Mouse (Mus musculus): ENCODE results near the gene Zfp219. TPM values are rescaled to one million over a fixed set of nuclear protein-coding genes. Genes with fewer than 3 reads are reported as not detected.
A peak's percentile ranks its signal among the peaks of the same experiment; 100 is the strongest.

Zfp219 gene
- polyA plus RNA-seq, 1 experiment from 2014 or later, result 58.6 TPM

DNA sequence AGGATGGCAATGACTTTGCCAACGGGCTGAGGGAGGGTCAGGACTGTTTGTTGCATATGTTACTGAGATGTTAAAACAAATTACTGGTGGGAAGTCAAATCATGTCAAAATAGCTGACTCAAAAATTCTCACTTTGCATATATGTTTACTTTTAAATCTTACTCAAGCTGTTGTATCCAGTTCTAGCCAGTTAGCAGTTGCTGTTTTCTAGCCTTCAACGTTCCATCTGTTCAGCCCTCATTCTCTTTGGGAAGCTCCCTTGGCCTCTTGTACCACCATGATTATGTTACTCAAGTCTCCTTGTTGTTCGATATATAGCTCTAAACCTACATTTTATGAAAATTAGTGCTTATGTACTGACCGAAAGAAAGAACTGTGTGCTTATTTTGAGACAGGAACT lies 5.8 kb upstream of the Zfp219 start:
- no peaks in the 10 kb centered on the region for H3K27me3 ChIP-seq
- no peaks in the 10 kb centered on the region for H3K9me3 ChIP-seq (replicated peaks)
- H3K36me3 ChIP-seq (ENCODE audit: poor library complexity, severe bottlenecking), result no peaks in the 10 kb centered on the region
- peaks cover 18% of the 10 kb centered on the region for H3K4me1 ChIP-seq
- H3K27ac ChIP-seq, result no peak overlapping the region
- H3K4me2 ChIP-seq, result no peak overlapping the region
- no peak for ATAC-seq
- 87% methylated on average over 4 of the region's 4 CpGs for WGBS
- H3K4me3 ChIP-seq, result no peak overlapping the region
- no peak overlapping the region for H3K9ac ChIP-seq

DNA sequence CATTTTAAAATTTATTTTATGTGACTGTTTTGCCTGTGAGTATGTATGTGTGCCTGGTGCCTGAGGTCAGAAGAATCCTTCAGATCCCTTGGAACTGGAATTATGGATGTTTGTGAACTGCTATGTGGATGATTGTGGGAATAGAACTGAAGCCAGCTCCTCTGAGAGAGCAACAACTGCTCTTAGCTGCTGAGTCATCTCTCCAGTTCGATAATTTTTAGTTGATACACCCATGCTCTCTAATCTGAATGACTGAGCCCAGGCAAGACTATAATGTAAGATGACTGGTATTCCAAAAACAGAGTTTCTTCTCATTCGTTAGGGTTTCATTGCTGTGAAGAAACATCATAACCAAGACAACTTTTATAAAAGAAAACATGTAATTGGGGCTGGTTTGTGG lies 3.6 kb upstream of the Zfp219 start:
- no peak overlapping the region for H3K9ac ChIP-seq
- ATAC-seq, result no peak

DNA sequence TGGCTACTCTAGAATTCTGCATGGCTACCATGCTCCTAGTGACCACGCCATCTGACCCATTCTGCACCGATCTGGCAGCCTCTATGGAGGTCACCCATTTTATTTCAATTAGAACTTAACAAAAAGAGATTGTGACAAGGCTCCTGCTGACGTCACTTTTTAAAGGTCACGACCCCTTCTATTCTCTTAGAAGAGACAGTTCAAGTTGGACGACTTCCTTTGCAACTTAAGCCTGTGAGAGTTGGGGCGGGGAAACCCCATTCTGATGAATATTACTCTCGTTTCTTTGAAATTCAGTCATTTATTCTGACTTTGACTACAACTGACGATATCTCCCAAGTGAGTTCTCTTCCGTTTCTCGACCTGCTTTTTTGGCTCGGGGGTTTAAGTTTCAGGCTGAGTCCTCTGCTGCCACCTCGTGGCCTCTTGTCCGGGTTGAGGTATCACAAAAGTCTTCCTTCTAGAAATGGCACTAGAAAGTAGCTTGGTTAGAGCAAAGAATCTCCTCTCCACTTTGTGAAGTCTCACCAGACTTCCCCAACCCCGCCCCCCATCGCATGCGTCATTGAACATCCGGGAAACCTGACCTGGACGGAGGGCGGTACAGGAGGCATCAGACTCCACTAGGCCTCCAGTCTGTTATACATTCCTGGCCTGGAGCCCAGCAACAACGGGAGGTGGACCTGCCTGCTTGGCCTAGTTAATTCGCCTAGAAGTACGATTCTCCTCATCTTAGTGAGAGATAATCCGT lies 2.4 kb upstream of the Zfp219 start:
- Histone ChIP-seq H3K4me2 (peak overlapping the region; percentile 48), H3K4me3 (peak overlapping the region; percentile 13), H3K27ac (peak overlapping the region; percentile 75), H3K9ac (peak overlapping the region; percentile 52; the same call in 1 of the 2 replicates), H3K4me1 (peaks cover 39% of the 10 kb centered on the region), H3K9me3 (replicated peaks) (no peaks in the 10 kb centered on the region), H3K27me3 (no peaks in the 10 kb centered on the region), H3K36me3 (ENCODE audit: poor library complexity, severe bottlenecking) (no peaks in the 10 kb centered on the region)
- 3% methylated on average over 23 of the region's 23 CpGs for WGBS
- ATAC-seq, result no peak

More for the DNA sequence above, 3.6 kb upstream of the Zfp219 start:
- Histone ChIP-seq H3K36me3 (ENCODE audit: poor library complexity, severe bottlenecking) (no peaks in the 10 kb centered on the region), H3K27me3 (no peaks in the 10 kb centered on the region), H3K4me2 (no peak overlapping the region), H3K9me3 (replicated peaks) (no peaks in the 10 kb centered on the region), H3K27ac (no peak overlapping the region), H3K4me1 (peaks cover 30% of the 10 kb centered on the region), H3K4me3 (no peak overlapping the region)
- WGBS, result 87% methylated on average over 2 of the region's 2 CpGs

DNA sequence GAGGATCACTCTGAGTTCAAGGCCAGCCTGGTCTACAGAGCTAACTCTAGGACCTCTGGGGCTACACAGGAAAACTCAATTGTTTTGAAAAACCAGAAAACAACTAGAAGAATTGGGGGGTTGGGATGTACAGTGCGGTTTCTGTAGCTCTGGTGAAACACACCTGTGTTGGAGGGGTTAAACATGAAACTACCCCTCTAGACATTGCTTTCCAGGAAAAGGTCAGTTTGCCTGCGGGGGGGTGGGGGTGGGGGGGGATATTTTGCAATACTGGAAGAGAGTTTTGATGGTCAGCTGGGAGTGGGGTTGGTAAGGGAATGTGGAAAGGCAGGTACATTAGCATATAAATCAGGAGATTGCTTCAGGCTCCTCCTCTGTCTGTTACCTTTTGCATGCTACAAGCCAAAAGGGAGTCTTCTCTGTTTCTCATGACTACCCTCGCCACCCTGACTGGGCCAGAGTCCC lies 1.7 kb upstream of the Zfp219 start:
- ATAC-seq, result no peak
- H3K4me3 ChIP-seq, result no peak overlapping the region
- no peaks in the 10 kb centered on the region for H3K36me3 ChIP-seq (ENCODE audit: poor library complexity, severe bottlenecking)
- peaks cover 39% of the 10 kb centered on the region for H3K4me1 ChIP-seq
- no peaks in the 10 kb centered on the region for H3K9me3 ChIP-seq (replicated peaks)
- no peak overlapping the region for H3K9ac ChIP-seq
- H3K27ac ChIP-seq, result no peak overlapping the region
- H3K27me3 ChIP-seq, result no peaks in the 10 kb centered on the region
- H3K4me2 ChIP-seq, result peak overlapping the region; percentile 48
- 66% methylated on average over 3 of the region's 3 CpGs for WGBS

DNA sequence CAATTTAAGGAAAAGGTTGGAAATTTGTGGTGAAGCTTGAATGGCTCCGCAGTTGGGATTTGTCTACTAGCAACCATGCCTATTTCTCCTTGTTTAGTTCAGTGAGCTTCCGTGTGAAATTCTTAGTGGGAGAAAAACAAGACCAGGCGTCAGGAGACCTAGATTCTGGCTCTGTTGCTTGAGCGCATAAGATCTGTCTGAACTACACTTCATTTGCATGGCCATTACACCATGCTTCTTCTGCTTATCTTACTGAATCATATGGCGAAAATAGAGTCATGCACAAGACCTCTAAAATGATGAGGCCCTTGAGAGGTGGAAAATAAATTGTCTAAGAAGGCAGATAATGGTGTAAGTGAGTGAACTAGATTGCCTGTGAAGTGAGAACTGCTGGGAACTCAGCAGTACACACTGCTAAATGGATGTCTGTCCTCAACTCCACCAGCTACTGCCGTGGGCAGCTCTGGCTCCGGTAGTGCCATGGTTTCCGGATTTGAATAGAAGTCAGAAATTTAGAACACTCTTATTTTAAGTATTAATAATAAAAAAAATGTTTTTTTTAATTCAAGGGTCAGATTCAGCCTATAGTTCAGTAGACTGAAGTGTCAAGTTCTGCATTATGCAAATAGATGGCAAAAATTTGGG lies 1.2 kb upstream of the Zfp219 start:
- no peak for ATAC-seq
- H3K4me3 ChIP-seq, result no peak overlapping the region
- H3K9me3 ChIP-seq (replicated peaks), result no peaks in the 10 kb centered on the region
- H3K27ac ChIP-seq, result peak overlapping the region; percentile 99; the same call in 1 of the 2 replicates
- H3K36me3 ChIP-seq (ENCODE audit: poor library complexity, severe bottlenecking), result no peaks in the 10 kb centered on the region
- peak overlapping the region; percentile 9; the same call in 1 of the 2 replicates for H3K9ac ChIP-seq
- H3K4me2 ChIP-seq, result peak overlapping the region; percentile 71
- WGBS, result 90% methylated on average over 8 of the region's 8 CpGs
- H3K27me3 ChIP-seq, result no peaks in the 10 kb centered on the region
- H3K4me1 ChIP-seq, result peaks cover 44% of the 10 kb centered on the region

DNA sequence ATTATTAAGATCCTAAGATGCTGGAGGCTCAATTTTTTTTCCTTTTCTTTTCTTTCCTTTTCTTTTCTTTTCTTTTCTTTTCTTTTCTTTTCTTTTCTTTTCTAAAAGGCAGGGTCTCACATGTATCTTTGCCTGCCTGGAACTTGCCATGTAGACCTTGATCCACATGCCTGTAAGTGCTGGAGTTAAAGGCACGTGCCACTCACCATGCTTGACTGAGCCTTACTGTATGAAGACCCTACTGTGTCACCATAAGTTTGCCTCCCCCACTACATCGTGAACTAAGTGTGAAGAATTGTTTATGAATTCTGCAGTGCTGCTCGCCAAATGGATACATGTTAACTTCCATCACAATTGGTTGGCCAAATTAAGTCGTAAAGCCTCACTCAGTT lies 601 bp upstream of the Zfp219 start:
- WGBS, result 64% methylated on average over 4 of the region's 4 CpGs
- H3K36me3 ChIP-seq (ENCODE audit: poor library complexity, severe bottlenecking), result no peaks in the 10 kb centered on the region
- no peak overlapping the region for H3K4me3 ChIP-seq
- peaks cover 49% of the 10 kb centered on the region for H3K4me1 ChIP-seq
- peak overlapping the region; percentile 71 for H3K4me2 ChIP-seq
- H3K9ac ChIP-seq, result peak overlapping the region; percentile 9; the same call in 1 of the 2 replicates
- no peak for ATAC-seq
- peak overlapping the region; percentile 99; the same call in 1 of the 2 replicates for H3K27ac ChIP-seq
- H3K9me3 ChIP-seq (replicated peaks), result no peaks in the 10 kb centered on the region
- no peaks in the 10 kb centered on the region for H3K27me3 ChIP-seq

DNA sequence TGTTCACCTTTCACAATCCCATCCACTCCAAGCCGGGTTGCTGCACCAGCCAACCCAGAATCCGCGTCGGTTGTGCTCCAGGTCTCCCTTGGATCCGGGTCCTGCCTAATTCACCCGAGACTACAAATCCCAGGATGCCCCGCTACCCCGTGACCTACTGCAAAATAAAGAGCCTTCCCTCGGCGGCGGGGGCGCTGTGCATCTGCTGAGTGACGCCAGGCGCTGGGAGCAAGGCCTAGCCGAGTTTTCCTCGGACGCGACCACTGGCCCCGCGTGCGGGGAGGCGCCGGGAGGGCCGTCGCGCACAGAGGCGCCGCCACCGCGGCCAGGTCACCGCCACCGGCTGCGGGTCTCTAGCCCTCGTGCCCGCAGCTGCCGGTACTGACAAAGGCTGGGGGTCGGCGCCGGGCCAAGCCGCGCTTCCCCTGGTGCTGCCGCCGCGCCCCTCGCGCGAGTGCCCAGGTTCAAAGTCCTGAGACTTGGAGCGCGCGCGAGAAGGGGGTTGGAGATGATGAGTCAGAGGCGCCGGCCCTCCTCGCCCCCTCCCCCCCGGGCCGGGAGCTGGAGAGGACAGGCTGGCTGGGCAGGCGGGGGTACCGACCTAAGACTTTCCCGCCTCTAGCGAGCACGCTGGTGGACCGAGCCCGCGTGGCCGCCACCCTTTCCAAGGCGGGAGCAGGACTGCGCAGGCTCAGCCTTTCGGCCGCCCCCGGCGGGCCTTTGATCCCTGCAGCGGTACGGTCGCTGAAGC lies 768 bp downstream of the Zfp219 start:
- no peaks in the 10 kb centered on the region for H3K36me3 ChIP-seq (ENCODE audit: poor library complexity, severe bottlenecking)
- H3K4me1 ChIP-seq, result peaks cover 61% of the 10 kb centered on the region
- H3K27ac ChIP-seq, result peak overlapping the region; percentile 99
- peak overlapping the region; percentile 71 for H3K4me2 ChIP-seq
- no peaks in the 10 kb centered on the region for H3K27me3 ChIP-seq
- peak overlapping the region; percentile 66 for H3K4me3 ChIP-seq
- no peaks in the 10 kb centered on the region for H3K9me3 ChIP-seq (replicated peaks)
- under 1% methylated on average over 74 of the region's 74 CpGs for WGBS
- peak overlapping the region; percentile 92 for H3K9ac ChIP-seq
- ATAC-seq, result peak; percentile 94

DNA sequence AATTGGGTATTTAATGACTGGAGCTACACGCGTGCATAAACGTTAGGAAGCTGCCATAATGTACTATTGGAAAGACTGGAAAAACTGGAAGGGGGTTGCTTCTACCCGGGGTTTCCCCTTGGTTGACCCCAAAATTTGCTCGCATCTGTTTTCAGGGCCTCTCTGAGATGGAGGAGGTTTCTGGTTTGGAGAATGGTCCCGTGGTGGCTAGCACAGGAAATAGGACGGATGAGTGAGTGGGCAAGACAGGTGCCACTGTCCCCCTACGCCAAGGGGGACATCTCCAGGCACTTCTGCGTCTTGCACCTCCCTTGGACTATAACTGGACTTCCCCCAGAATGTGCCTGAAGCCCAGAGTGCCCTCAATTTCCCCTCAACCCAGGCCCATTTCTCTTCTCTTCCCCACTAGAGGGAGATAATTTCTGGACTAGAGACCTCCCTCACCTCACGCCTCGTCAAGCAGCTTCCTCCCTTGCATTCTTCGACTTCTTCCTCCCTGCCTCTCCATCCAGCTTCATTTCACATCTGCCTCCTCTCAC lies 1.4 kb downstream of the Zfp219 start:
- H3K27ac ChIP-seq, result peak overlapping the region; percentile 99
- H3K9ac ChIP-seq, result peak overlapping the region; percentile 92
- H3K4me2 ChIP-seq, result peak overlapping the region; percentile 71
- peak overlapping the region; percentile 66 for H3K4me3 ChIP-seq
- H3K36me3 ChIP-seq (ENCODE audit: poor library complexity, severe bottlenecking), result no peaks in the 10 kb centered on the region
- WGBS, result 30% methylated on average over 12 of the region's 12 CpGs
- ATAC-seq, result no peak; the same call in 1 of the 2 replicates
- H3K9me3 ChIP-seq (replicated peaks), result no peaks in the 10 kb centered on the region
- no peaks in the 10 kb centered on the region for H3K27me3 ChIP-seq
- H3K4me1 ChIP-seq, result peaks cover 61% of the 10 kb centered on the region

DNA sequence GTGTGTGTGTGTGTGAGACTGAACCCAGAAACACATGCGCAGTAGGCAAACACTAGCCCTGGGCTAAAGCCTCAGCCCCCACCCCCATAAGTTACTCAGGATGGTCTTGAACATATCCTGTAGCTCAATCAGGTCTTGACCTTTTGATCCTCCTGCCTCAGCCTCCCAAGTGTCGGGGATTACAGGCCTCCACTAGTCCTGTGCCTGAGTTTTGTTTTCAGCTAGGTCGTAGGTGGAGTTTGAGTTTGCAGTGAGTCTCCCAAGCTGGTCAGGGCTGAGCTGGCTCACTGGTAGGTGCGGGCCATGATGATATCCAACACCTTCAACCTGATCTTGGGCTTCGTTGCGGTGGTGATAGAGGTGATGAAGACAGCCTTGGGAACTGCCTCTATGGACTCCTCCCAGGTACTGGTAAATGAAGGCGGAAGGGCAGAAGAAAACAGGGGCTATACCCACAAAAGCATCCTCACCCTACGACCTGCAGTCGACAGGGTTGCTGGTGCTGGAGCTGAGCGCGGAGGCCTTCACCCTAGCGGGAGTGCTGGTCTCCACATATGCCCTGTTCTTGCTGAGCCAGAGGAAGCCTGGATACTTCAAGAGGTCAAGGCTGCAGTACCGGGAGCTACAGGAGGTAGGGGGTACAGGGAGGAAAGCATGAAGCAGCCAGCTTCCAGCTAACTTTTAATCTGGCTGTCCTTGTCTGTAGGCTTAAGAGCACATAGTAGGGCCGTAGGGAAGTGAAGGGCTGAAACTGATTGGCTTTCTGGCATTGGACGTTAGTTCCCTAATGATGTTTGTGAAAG lies 2.1 kb downstream of the Zfp219 start:
- WGBS, result 83% methylated on average over 15 of the region's 15 CpGs
- peak overlapping the region; percentile 71 for H3K4me2 ChIP-seq
- peaks cover 59% of the 10 kb centered on the region for H3K4me1 ChIP-seq
- H3K4me3 ChIP-seq, result peak overlapping the region; percentile 66
- peak overlapping the region; percentile 92 for H3K9ac ChIP-seq
- peak overlapping the region; percentile 99; the same call in 1 of the 2 replicates for H3K27ac ChIP-seq
- H3K9me3 ChIP-seq (replicated peaks), result no peaks in the 10 kb centered on the region
- H3K36me3 ChIP-seq (ENCODE audit: poor library complexity, severe bottlenecking), result no peaks in the 10 kb centered on the region
- no peaks in the 10 kb centered on the region for H3K27me3 ChIP-seq
- ATAC-seq, result no peak

DNA sequence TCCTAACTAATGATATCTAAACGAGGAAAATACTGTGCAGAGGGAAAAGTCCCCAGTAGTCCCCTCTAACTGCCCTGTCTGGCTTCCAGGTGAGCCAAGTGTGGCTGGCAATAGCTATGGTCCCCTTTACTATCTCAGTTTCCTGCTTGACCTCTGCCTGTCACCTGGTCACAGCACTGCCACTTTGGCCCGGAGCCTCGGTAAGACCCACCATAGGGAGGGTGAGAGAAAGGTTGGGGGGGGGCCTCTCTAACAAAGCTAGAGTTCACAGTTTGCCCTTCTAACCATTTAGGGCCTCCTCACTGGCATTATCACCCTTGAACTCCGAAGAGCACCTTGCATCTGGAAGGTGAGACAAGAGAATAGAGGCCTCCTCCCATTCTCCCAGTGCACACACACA lies 2.9 kb downstream of the Zfp219 start:
- H3K9me3 ChIP-seq (replicated peaks), result no peaks in the 10 kb centered on the region
- no peak for ATAC-seq
- H3K9ac ChIP-seq, result no peak overlapping the region
- no peaks in the 10 kb centered on the region for H3K27me3 ChIP-seq
- H3K4me1 ChIP-seq, result peaks cover 61% of the 10 kb centered on the region
- WGBS, result 83% methylated on average over 4 of the region's 4 CpGs
- H3K4me3 ChIP-seq, result no peak overlapping the region
- no peaks in the 10 kb centered on the region for H3K36me3 ChIP-seq (ENCODE audit: poor library complexity, severe bottlenecking)
- no peak overlapping the region for H3K27ac ChIP-seq
- no peak overlapping the region for H3K4me2 ChIP-seq
